Mouse (Mus musculus) urinary bladder, postnatal 4 days (tissue): Measurements from ENCODE around the gene Arsj.

Experiments
- DNase-seq, 2 experiments: peaks; one replicate each; pipeline ENCODE4 v3.0.0; 2021 to 2022; ENCODE audit warnings: low spot score in 2 of 2

Arsj gene

DNA sequence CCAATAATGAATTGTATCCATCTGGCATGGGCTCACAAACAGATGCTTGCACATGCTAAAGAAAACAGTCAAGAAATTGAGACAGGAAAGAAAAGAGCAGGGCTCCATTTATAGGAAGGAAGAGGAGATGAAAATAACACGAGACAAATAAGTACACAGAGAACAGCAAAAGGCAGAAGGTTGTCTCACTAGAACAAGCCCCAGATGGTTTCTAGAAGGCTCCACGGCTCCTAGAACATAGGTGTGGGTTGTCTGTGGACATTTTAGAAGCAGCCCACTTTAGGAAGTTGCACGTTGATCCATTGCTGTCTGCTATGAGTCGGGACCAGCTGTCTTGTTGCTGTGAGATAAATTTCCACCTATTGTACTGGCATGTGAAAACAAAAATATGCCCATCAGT is 37.2 kb downstream of the Arsj start:
- DNase-seq, result no peak

DNA sequence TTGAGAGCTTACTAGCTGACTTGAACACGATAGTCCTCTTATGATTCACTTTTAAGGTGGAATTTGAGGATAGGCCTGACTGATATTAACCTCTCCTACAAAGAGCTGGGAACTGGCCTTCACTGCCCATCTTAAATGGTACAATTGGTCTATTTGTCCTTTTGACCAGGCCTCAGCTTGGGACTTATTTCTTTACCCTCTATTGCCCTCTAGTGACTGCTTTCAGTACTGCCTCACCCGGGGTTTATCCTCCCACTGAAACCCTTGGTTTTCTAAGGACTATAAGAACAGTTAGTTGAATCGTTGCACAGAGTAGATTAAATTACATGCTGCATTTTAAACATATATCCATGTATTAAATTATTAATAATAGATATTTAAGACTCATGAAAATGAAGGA is 39.4 kb downstream of the Arsj start:
- peak; percentile 36 to 80 for DNase-seq

DNA sequence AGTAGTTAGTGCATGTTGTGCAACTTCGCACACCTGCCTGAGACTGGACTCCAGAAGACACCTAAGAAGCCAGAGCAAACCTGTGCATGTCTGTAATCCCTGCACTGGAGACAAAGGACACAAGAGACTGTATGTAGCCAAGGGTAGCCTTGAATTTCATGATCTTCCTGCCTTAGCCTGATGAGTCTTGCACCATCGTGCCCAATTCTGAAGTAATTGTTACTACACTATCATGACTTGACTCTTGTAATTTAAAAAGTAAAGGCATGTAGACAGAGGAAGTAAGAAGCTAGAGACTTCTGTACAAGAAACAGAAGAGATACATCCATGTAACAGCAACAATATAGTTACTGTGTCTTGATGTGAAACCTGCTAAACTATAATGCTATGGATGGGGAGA is 40.7 kb downstream of the Arsj start:
- DNase-seq, result no peak

DNA sequence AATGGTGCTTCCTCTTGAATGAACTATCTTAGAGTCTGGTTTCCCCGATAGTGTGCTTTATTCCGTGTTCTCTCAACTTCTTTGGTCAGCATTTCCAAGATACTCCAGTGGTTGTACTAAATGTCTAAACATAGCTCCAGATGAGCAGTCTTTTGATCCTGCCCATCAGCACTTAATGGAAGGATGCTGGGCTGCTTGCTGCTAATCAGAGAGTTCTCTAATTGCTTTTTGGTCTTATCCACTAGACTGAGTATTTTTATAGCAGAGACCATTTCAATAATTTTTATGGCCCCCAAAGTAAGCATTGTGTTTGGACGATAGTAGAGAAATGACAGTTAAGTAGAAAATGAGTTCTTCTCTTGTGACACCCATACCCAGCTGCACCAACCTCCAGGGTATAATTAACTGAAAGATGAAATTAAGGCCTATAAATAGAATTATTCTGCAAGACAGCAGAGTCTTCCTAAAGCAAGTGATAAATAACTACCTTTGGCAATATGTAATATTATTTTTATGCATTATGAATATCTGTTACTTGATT is 67.1 kb downstream of the Arsj start:
- DNase-seq, result no peak

DNA sequence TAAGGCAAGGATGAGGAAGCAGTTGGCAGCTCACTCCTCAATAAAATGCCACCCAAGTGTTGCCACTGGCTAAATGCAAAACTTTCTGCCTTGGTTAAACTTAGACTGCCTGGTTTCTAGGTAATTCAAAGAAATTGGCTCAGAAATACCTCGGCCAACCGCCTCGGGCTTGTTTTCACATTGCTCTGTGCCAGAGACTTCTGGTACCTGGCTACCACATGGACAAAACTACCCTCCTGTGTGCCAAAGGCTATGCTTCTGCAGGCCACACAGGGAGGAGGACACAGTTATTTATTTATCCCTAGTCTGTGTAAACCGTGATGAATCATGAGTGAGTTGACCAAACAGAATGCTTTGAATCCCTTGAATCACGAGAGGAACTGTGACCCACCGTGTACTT is 75.8 kb downstream of the Arsj start:
- DNase-seq, result no peak

DNA sequence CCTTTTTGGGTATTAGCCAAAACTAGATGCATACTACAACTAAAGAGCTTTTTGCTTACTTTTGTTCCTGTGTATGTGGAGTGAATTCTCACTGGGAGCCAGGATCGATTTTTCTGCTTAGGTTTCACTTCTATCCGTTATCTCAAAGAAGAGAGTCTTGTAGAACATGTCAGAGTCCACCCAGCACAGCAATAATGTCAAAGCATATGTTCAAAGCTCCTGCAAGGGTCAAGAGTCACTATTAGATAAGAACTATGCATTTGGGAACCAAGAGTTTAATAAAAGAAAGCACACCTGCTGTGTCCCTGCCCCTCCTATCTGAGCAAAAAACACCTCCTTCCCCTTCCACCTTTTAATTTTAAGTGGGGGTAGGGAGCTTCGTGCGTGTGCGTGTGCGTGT is 85.6 kb downstream of the Arsj start:
- no peak for DNase-seq

DNA sequence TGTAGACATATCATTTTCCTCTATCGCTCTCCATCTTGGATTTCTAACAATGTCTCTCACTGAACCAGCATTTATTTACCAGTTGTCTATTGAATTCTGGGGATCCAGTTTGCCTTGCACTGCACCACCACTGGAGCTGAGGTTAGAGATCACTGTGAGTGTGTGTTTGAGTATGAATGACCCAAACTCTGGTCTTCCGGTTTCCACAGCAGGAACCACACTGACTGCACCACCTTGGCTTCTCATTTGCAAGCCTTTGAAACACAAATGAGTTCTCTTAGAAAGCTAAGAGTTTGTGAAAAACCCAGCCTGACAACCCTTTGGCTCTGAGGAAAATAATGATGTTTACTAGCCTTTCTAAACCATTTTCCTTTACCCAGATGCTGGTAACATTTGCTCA is 86.0 kb downstream of the Arsj start:
- no peak for DNase-seq

DNA sequence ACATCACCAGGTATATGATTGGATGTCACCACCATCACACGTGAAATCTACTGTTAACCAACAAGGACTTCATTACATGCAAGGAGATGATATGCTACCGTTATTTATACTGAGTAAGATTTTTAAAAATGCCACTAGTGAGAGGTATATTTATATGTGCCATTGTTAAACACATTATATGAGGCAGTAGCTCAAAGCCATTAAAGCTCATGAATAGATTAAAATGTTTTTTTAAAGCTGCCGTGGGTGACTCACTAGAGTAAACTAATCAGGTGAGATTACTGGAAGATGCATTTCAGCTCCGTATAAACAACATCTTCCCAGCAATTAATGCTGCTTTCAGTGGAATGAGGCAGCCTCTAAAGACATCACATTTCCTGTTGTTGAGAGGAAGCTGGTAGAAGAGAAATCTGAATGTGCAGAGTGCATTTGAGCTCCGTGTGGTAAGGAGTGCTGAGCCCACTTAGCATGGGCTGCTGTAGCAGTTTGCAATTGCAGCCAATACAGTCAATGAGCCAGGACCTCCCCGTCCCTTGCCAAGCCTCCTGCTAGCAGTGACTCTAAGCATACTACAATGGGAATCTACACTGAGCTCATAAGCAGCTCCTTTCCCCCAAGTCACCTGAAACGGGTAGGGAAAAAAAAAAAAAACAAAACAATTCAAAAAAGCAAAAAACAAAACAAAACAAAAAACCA is 92.5 kb downstream of the Arsj start:
- DNase-seq, result no peak

DNA sequence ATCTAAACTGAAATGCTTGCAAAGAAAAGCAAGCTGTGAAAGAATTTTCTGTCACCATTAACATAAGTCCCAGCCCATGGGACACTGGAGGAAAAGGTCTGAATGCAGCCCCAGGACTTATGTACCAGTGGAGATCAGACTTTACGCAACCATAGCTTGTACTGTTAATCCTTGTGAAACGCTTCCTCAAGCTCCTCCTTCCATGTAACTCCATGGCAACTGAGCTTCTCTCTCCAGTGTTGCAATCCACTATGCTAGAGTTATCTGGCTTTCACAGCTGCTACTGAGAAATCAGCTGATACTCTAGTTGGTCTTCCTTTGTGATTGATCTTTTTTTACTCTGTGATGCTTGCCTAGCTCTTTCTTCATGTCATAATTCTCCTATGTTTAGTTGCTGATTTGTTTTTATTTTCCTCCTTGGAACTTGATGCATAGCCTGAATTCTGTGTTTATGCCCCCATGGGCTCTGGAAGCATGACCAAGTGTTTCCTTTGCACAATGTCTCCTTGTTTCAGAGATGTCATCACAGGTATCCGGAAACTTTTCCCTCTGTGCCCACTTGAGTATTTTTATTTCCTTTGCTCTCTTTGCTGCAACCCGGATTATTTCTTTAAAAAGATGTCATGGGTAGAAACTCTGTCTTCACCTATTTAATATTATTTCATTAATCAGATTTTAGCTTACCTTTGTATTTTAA is 99.8 kb downstream of the Arsj start:
- no peak for DNase-seq

DNA sequence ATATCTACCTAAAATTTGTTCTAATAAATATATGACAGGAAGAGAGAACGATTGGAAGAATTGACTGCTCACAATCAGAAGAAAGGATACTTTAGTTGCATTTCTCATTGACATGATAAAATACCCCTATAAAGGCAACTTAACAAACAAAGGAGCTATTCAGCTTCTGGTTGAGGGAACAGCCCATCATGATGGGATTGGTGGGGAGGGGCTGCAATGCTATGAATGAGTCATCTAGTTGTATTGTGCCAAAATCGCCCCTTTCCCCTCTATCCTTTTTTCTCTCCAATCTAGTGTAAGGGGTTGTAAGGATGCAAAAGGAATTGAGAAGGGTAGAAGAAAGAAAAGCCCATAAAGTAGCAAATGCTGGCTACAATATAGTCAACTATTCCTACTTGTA is 100.8 kb downstream of the Arsj start:
- DNase-seq, result no peak
